Mouse (Mus musculus) liver, embryonic 16.5 days (tissue): ENCODE results near the gene Rgn. TPM values are rescaled to one million over a fixed set of nuclear protein-coding genes. Genes with fewer than 3 reads are reported as not detected.

Source experiments
- ATAC-seq: fragments of 200-750 bp; cut with Nextera tagmentation; 2 replicates; pipeline ENCODE4 v1.8.0; 2017; ENCODE audit warnings: low read depth, mild to moderate bottlenecking, moderate number of reproducible peaks, moderate library complexity
- H3K27ac ChIP-seq: fragments of 300-500 bp; sonication (generic); 2 replicates; pipeline ENCODE4 v1.5.1; 2014; ENCODE audit warnings: mild to moderate bottlenecking, low read length
- H3K27me3 ChIP-seq: fragments of 300-500 bp; sonication (generic); 2 replicates; pipeline ENCODE4 v1.6.1; 2014; ENCODE audit warnings: low read depth, low read length, mixed read lengths; ENCODE audit not compliant: control insufficient read depth, insufficient read depth
- H3K36me3 ChIP-seq: fragments of 300-500 bp; sonication (generic); 2 replicates; pipeline ENCODE4 v1.6.1; 2014; ENCODE audit warnings: mild to moderate bottlenecking; ENCODE audit not compliant: control insufficient read depth, insufficient read depth
- H3K4me1 ChIP-seq: fragments of 300-500 bp; sonication (generic); 2 replicates; pipeline ENCODE4 v1.6.1; 2014; ENCODE audit warnings: low read depth, low read length, mixed read lengths; ENCODE audit not compliant: control insufficient read depth
- H3K4me2 ChIP-seq: fragments of 300-500 bp; sonication (generic); 2 replicates; pipeline ENCODE4 v1.6.1; 2014; ENCODE audit warnings: low read depth, low read length, mixed read lengths
- H3K4me3 ChIP-seq: fragments of 300-500 bp; sonication (generic); 2 replicates; pipeline ENCODE4 v1.5.1; 2014; ENCODE audit warnings: low read depth, mild to moderate bottlenecking, low read length
- H3K9ac ChIP-seq: fragments of 300-500 bp; sonication (generic); 2 replicates; pipeline ENCODE4 v1.6.1; 2014; ENCODE audit warnings: low read depth, low read length
- H3K9me3 ChIP-seq: fragments of 300-500 bp; sonication (generic); replicated peaks from 2 replicates; pipeline ENCODE4 v1.6.1; 2016; ENCODE audit warnings: low read length; ENCODE audit not compliant: control insufficient read depth
- WGBS: fragments of 180-500 bp; shearing (Covaris S2); extraction: QIAGEN DNeasy Blood & Tissue Kit; methylation state at CpG from one replicate; pipeline ENCODE4 v1.1.7; 2014; ENCODE audit not compliant: insufficient replicate concordance; 5-methylcytosine and 5-hydroxymethylcytosine counted together
- polyA plus RNA-seq: library from polyadenylated mRNA; unstranded; fragments of >200 nt; fragmentation: Nextera tagmentation; extraction: Ambion mirVana; gene quantifications from 2 replicates; pipeline ENCODE4 v1.2.1, GENCODE M21; 2015

The Rgn gene
- polyA plus RNA-seq, 1 experiment from 2014 or later: 203 TPM

DNA sequence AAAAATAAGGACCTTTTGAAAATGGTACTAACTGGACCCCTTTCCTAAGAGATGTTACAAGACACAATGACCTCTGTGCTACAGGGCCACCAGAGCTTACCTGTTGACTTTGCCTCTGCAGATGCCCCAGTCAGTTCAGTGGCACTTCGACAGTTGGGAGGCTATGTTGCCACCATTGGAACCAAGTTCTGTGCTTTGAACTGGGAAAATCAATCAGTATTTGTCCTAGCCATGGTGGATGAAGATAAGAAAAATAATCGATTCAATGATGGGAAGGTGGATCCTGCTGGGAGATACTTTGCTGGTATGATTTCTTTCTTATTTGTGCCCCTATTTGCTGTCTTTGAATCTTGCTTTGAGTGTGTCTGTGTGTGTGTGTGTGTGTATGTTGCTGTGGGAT lies 2.6 kb downstream of the Rgn start:
- no peaks in the 10 kb centered on the region for H3K36me3 ChIP-seq
- H3K4me2 ChIP-seq: no peak overlapping the region
- H3K4me3 ChIP-seq: peak overlapping the region; percentile 11; the same call in 1 of the 2 replicates
- H3K4me1 ChIP-seq: no peaks in the 10 kb centered on the region
- H3K9ac ChIP-seq: no peak overlapping the region
- H3K9me3 ChIP-seq: no peaks in the 10 kb centered on the region
- WGBS: 30% methylated on average over 2 of the region's 2 CpGs
- H3K27me3 ChIP-seq: no peaks in the 10 kb centered on the region
- H3K27ac ChIP-seq: no peak overlapping the region
- no peak for ATAC-seq

DNA sequence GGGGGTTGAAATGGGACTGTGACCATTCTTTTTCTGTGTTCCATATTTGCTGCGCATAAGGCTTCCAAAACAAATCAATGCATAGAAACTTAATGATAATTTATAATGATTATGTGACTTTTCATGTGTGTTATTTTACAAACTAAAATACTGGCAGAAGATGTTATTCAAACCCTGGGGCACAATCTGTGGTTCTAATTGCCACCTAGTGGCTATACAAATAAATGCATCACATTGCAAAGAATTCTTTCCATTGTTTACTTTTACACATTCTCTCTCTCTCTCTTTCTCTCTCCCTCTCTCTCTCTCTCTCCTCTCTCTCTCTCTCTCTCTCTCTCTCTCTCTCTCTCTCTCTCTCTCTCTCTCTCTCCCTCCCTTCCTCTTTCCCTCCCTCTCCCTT lies 12.3 kb downstream of the Rgn start:
- H3K36me3 ChIP-seq: no peaks in the 10 kb centered on the region
- no peak for ATAC-seq
- 44% methylated on average over 1 of the region's 1 CpGs for WGBS
- H3K9ac ChIP-seq: no peak overlapping the region
- H3K27me3 ChIP-seq: no peaks in the 10 kb centered on the region
- H3K4me1 ChIP-seq: no peaks in the 10 kb centered on the region
- no peaks in the 10 kb centered on the region for H3K9me3 ChIP-seq
- no peak overlapping the region for H3K4me3 ChIP-seq
- H3K27ac ChIP-seq: no peak overlapping the region
- no peak overlapping the region for H3K4me2 ChIP-seq

DNA sequence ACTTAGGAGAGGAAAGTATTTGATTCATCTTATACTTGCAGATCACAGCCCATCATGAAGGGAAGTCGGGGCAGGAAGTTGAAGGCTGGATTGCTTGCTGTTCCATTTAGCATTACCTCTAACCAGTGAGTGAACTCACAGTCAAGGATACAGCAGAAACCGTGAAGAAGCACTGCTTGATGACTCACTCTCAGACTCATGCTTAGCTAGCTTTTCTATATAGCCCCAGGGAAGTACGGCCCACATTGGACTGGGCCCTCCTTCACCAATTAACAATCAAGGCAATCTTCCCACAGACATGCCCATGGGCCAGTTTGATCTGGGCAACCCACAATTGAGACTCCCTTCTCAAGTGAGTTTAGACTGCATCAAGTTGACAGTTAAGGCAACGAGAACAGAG lies 14.4 kb downstream of the Rgn start:
- Histone ChIP-seq H3K4me1 (no peaks in the 10 kb centered on the region), H3K9me3 (no peaks in the 10 kb centered on the region), H3K4me3 (no peak overlapping the region), H3K27ac (no peak overlapping the region), H3K4me2 (no peak overlapping the region), H3K27me3 (no peaks in the 10 kb centered on the region), H3K36me3 (no peaks in the 10 kb centered on the region), H3K9ac (no peak overlapping the region)
- no peak for ATAC-seq
- 48% methylated on average over 4 of the region's 4 CpGs for WGBS

DNA sequence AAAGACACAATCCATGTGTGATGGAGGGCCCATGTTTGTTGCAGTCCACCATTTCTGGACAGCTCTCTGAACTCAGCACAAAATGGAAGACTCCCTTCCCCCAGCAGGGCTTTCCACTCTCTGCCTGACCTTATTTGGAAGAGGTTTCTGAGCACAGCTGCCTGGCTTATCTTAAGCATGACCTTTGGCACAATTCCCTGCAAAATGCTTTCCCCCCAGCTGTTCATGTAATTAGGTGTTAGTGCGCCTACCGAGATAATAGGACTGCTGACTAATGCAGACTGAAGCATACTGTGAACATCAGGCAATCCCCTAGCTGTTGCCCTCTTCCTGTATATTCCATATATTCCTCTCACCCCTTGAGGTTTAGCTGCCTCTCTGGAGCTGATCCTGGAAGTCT lies 21.4 kb downstream of the Rgn start:
- no peak overlapping the region for H3K27ac ChIP-seq
- 42% methylated on average over 2 of the region's 2 CpGs for WGBS
- ATAC-seq: peak; percentile 13; the same call in 1 of the 2 replicates

DNA sequence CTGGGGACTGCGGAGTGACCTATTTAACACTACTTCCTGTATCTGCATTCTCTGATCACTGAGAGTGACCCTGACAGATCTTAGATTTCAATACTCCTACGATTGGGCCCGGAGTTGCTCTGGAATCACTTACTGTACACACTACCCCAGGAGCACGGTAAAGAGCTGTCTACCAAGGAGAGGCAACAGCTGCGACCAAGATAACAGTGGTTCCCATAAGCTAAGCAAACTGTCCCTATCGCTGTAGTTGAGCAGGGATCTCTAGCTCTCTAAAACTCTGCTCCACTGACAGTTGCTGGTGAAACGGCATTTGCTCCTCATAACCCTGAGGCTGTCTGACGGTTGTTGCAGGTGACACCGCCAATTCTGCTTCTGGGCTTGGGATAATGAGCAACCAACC lies 23.1 kb downstream of the Rgn start:
- no peak for ATAC-seq
- H3K4me3 ChIP-seq: no peak overlapping the region
- no peak overlapping the region for H3K27ac ChIP-seq
- H3K4me2 ChIP-seq: no peak overlapping the region
- no peaks in the 10 kb centered on the region for H3K27me3 ChIP-seq
- no peak overlapping the region for H3K9ac ChIP-seq
- H3K36me3 ChIP-seq: no peaks in the 10 kb centered on the region
- no peaks in the 10 kb centered on the region for H3K9me3 ChIP-seq
- 43% methylated on average over 9 of the region's 9 CpGs for WGBS
- H3K4me1 ChIP-seq: no peaks in the 10 kb centered on the region

More for the DNA sequence above, 21.4 kb downstream of the Rgn start:
- H3K27me3 ChIP-seq: no peaks in the 10 kb centered on the region
- H3K4me3 ChIP-seq: no peak overlapping the region
- H3K4me2 ChIP-seq: no peak overlapping the region
- H3K9ac ChIP-seq: no peak overlapping the region
- H3K36me3 ChIP-seq: no peaks in the 10 kb centered on the region
- no peaks in the 10 kb centered on the region for H3K4me1 ChIP-seq
- no peaks in the 10 kb centered on the region for H3K9me3 ChIP-seq

DNA sequence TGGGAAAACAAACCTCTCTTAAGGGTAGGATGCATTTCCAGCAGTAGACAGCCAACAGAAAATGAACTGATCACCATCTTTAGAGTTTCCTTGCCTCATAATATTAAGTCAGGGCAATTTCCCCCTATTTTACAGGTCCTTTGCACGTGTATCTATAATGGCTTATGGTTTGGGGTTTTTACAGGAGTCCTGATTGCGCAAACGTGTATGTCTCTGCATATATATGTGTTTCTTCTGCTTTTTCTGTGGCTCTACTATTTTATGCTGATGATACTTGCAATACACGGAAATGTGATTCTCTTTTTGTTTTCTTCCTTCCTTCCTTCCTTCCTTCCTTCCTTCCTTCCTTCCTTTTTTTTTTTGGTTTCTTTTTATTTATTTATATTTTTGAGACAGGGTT lies 24.3 kb downstream of the Rgn start:
- Histone ChIP-seq H3K27me3 (no peaks in the 10 kb centered on the region), H3K4me2 (no peak overlapping the region), H3K36me3 (no peaks in the 10 kb centered on the region), H3K27ac (no peak overlapping the region), H3K9me3 (no peaks in the 10 kb centered on the region), H3K4me3 (no peak overlapping the region), H3K9ac (no peak overlapping the region), H3K4me1 (no peaks in the 10 kb centered on the region)
- 40% methylated on average over 4 of the region's 4 CpGs for WGBS
- no peak for ATAC-seq

- ATAC-seq: no peak
- 13% methylated on average over 4 of the region's 4 CpGs for WGBS
- no peak overlapping the region for H3K4me2 ChIP-seq
Observed at GRCm38 (mm10) chrX:20587968-20588367, 38.4 kb downstream of the Rgn start.

DNA sequence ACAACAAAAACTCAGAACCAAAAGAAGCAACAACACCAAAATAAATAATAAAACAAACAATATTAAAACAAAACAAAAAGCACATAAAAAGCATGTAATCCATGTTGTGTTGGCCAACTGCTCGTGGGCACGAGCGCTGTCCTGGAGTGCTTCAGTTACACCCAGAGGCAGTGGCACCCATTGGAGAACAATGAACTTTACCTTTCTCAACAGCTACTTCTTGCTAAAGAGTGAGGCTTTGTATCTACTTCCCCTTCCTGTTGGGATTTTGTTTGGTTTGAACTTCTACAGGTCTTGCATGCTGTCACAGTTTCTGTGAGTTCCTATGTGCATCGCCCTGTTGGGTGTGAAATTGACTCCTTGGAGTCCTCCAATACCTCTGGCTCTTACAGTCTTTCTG lies 58.9 kb downstream of the Rgn start:
- 71% methylated on average over 4 of the region's 4 CpGs for WGBS
- no peak for ATAC-seq
- H3K27ac ChIP-seq: no peak overlapping the region

More at GRCm38 (mm10) chrX:20587968-20588367, 38.4 kb downstream of the Rgn start:
- no peaks in the 10 kb centered on the region for H3K9me3 ChIP-seq
- no peaks in the 10 kb centered on the region for H3K4me1 ChIP-seq
- H3K9ac ChIP-seq: no peak overlapping the region
- H3K36me3 ChIP-seq: no peaks in the 10 kb centered on the region
- no peaks in the 10 kb centered on the region for H3K27me3 ChIP-seq
- H3K27ac ChIP-seq: no peak overlapping the region
- no peak overlapping the region for H3K4me3 ChIP-seq

More for the DNA sequence above, 58.9 kb downstream of the Rgn start:
- H3K4me1 ChIP-seq: no peaks in the 10 kb centered on the region
- H3K27me3 ChIP-seq: no peaks in the 10 kb centered on the region
- no peaks in the 10 kb centered on the region for H3K36me3 ChIP-seq
- no peaks in the 10 kb centered on the region for H3K9me3 ChIP-seq
- no peak overlapping the region for H3K4me2 ChIP-seq
- H3K9ac ChIP-seq: no peak overlapping the region
- no peak overlapping the region for H3K4me3 ChIP-seq
